Mouse (Mus musculus) kidney, embryonic 15.5 days (tissue): ENCODE measurements around the gene Dchs2. TPM values are rescaled to one million over a fixed set of nuclear protein-coding genes. Genes with fewer than 3 reads are reported as not detected.
A peak's percentile ranks its signal among the peaks of the same experiment; 100 is the strongest.
"Not testable (repeated sequence)": the region's sequence is repeated elsewhere in the genome, so short reads cannot be mapped to it uniquely, and the experiment has no call there.

Experiments used
- ATAC-seq: fragments of 200-750 bp; cut with Nextera tagmentation; replicated peaks from 2 replicates; pipeline ENCODE4 v1.8.0; 2017; ENCODE audit warnings: moderate TSS enrichment; ENCODE audit not compliant: low FRiP score
- H3K27ac ChIP-seq: fragments of 300-500 bp; sonication (generic); 2 replicates; pipeline ENCODE4 v1.5.1; 2015; ENCODE audit warnings: mild to moderate bottlenecking, inconsistent platforms
- H3K27me3 ChIP-seq: fragments of 300-500 bp; sonication (generic); 2 replicates; pipeline ENCODE4 v1.6.1; 2015; ENCODE audit warnings: inconsistent platforms
- H3K36me3 ChIP-seq: fragments of 300-500 bp; sonication (generic); 2 replicates; pipeline ENCODE4 v1.6.1; 2015; ENCODE audit warnings: inconsistent platforms
- H3K4me1 ChIP-seq: fragments of 300-500 bp; sonication (generic); 2 replicates; pipeline ENCODE4 v1.6.1; 2015; ENCODE audit warnings: inconsistent platforms
- H3K4me2 ChIP-seq: fragments of 300-500 bp; sonication (generic); 2 replicates; pipeline ENCODE4 v1.6.1; 2015; ENCODE audit warnings: moderate library complexity, mild to moderate bottlenecking, inconsistent platforms
- H3K4me3 ChIP-seq: fragments of 300-500 bp; sonication (generic); replicated peaks from 2 replicates; pipeline ENCODE4 v1.5.1; 2015; ENCODE audit warnings: mild to moderate bottlenecking, inconsistent platforms
- H3K9ac ChIP-seq: fragments of 300-500 bp; sonication (generic); 2 replicates; pipeline ENCODE4 v1.6.1; 2015; ENCODE audit warnings: mild to moderate bottlenecking, inconsistent platforms
- H3K9me3 ChIP-seq: fragments of 300-500 bp; sonication (generic); replicated peaks from 2 replicates; pipeline ENCODE4 v1.6.1; 2016; ENCODE audit warnings: inconsistent platforms
- WGBS: fragments of 180-500 bp; shearing (Covaris S2); methylation state at CpG from one replicate; pipeline ENCODE4 v1.1.7; 2015; ENCODE audit warnings: mixed read lengths; 5-methylcytosine and 5-hydroxymethylcytosine counted together
- polyA plus RNA-seq: library from polyadenylated mRNA; unstranded; fragments of >200 nt; fragmentation: Nextera tagmentation; extraction: Ambion mirVana; gene quantifications from 2 replicates; pipeline ENCODE4 v1.2.1, GENCODE M21; 2015

Gene Dchs2
- polyA plus RNA-seq, 1 experiment from 2014 or later: 0.21 TPM

- Histone ChIP-seq H3K27ac (no peak overlapping the region), H3K36me3 (no peaks in the 10 kb centered on the region), H3K4me2 (no peak overlapping the region), H3K9ac (no peak overlapping the region), H3K4me3 (no peak overlapping the region), H3K4me1 (peaks cover 7% of the 10 kb centered on the region; the same call in 1 of the 2 replicates), H3K27me3 (peaks cover 14% of the 10 kb centered on the region; the same call in 1 of the 2 replicates), H3K9me3 (no peaks in the 10 kb centered on the region)
- 71% methylated on average over 10 of the region's 10 CpGs for WGBS
- no peak for ATAC-seq
Measured at GRCm38 (mm10) chr3:83117592-83117991, 10.2 kb upstream of the Dchs2 start.

GRCm38 (mm10) chr3:83123945-83124344 lies 3.8 kb upstream of the Dchs2 start:
- not testable (repeated sequence) for H3K9me3 ChIP-seq, H3K27ac ChIP-seq, ATAC-seq, H3K4me3 ChIP-seq, H3K9ac ChIP-seq, H3K36me3 ChIP-seq, H3K4me2 ChIP-seq
- Histone ChIP-seq H3K27me3 (peaks cover 50% of the 10 kb centered on the region), H3K4me1 (peaks cover 24% of the 10 kb centered on the region)
- WGBS: 93% methylated on average over 9 of the region's 9 CpGs

- peaks cover 30% of the 10 kb centered on the region for H3K4me1 ChIP-seq
- H3K9ac ChIP-seq: peak overlapping the region; percentile 29; the same call in 1 of the 2 replicates
- H3K36me3 ChIP-seq: no peaks in the 10 kb centered on the region
- peaks cover 67% of the 10 kb centered on the region for H3K27me3 ChIP-seq
- H3K4me2 ChIP-seq: peak overlapping the region; percentile 97
- H3K9me3 ChIP-seq: no peaks in the 10 kb centered on the region
- WGBS: under 1% methylated on average over 36 of the region's 37 CpGs
- ATAC-seq: peak; percentile 63
- H3K4me3 ChIP-seq: peak overlapping the region; percentile 57
- H3K27ac ChIP-seq: no peak overlapping the region
Measured at GRCm38 (mm10) chr3:83127088-83127725, 541 bp upstream of the Dchs2 start.

- H3K4me2 ChIP-seq: peak overlapping the region; percentile 97
- H3K27me3 ChIP-seq: peaks cover 78% of the 10 kb centered on the region
- no peaks in the 10 kb centered on the region for H3K36me3 ChIP-seq
- under 1% methylated on average over 43 of the region's 43 CpGs for WGBS
- H3K4me3 ChIP-seq: peak overlapping the region; percentile 57
- no peak overlapping the region for H3K27ac ChIP-seq
- H3K4me1 ChIP-seq: peaks cover 30% of the 10 kb centered on the region
- no peaks in the 10 kb centered on the region for H3K9me3 ChIP-seq
- H3K9ac ChIP-seq: no peak overlapping the region
- peak; percentile 34 for ATAC-seq
Measured at GRCm38 (mm10) chr3:83128449-83128922, 738 bp downstream of the Dchs2 start.

GRCm38 (mm10) chr3:83129151-83129550 lies 1.4 kb downstream of the Dchs2 start:
- no peak overlapping the region for H3K27ac ChIP-seq
- peak overlapping the region; percentile 57 for H3K4me3 ChIP-seq
- no peaks in the 10 kb centered on the region for H3K36me3 ChIP-seq
- peaks cover 78% of the 10 kb centered on the region for H3K27me3 ChIP-seq
- H3K9ac ChIP-seq: no peak overlapping the region
- no peaks in the 10 kb centered on the region for H3K9me3 ChIP-seq
- peaks cover 30% of the 10 kb centered on the region for H3K4me1 ChIP-seq
- H3K4me2 ChIP-seq: peak overlapping the region; percentile 97
- 3% methylated on average over 22 of the region's 22 CpGs for WGBS
- no peak for ATAC-seq

- Histone ChIP-seq H3K27ac (no peak overlapping the region), H3K4me1 (no peaks in the 10 kb centered on the region), H3K9me3 (no peaks in the 10 kb centered on the region), H3K27me3 (peaks cover 11% of the 10 kb centered on the region; the same call in 1 of the 2 replicates), H3K4me2 (no peak overlapping the region; the same call in 1 of the 2 replicates), H3K4me3 (no peak overlapping the region), H3K9ac (no peak overlapping the region), H3K36me3 (no peaks in the 10 kb centered on the region)
- ATAC-seq: no peak
- WGBS: 53% methylated on average over 7 of the region's 7 CpGs
Measured at GRCm38 (mm10) chr3:83136413-83136812, 8.7 kb downstream of the Dchs2 start.

- 87% methylated on average over 2 of the region's 2 CpGs for WGBS
- Histone ChIP-seq H3K4me1 (no peaks in the 10 kb centered on the region), H3K27me3 (no peaks in the 10 kb centered on the region; the same call in 1 of the 2 replicates), H3K4me2 (no peak overlapping the region), H3K9me3 (no peaks in the 10 kb centered on the region), H3K27ac (no peak overlapping the region), H3K9ac (no peak overlapping the region), H3K36me3 (no peaks in the 10 kb centered on the region), H3K4me3 (no peak overlapping the region)
- no peak for ATAC-seq
Measured at GRCm38 (mm10) chr3:83138820-83139219, 11.1 kb downstream of the Dchs2 start.

GRCm38 (mm10) chr3:83145610-83146009 lies 17.9 kb downstream of the Dchs2 start:
- H3K27me3 ChIP-seq: no peaks in the 10 kb centered on the region
- ATAC-seq: no peak
- H3K9me3 ChIP-seq: no peaks in the 10 kb centered on the region
- no peak overlapping the region for H3K9ac ChIP-seq
- no peak overlapping the region for H3K27ac ChIP-seq
- no peak overlapping the region for H3K4me3 ChIP-seq
- WGBS: 45% methylated on average over 3 of the region's 3 CpGs
- no peak overlapping the region for H3K4me2 ChIP-seq
- H3K4me1 ChIP-seq: 0 out of 2 replicates have a peak, but pooled peaks cover 2% of the 10 kb centered on the region
- H3K36me3 ChIP-seq: no peaks in the 10 kb centered on the region

GRCm38 (mm10) chr3:83147273-83148054 lies 19.7 kb downstream of the Dchs2 start:
- Histone ChIP-seq H3K4me2 (no peak overlapping the region), H3K27ac (no peak overlapping the region), H3K9ac (no peak overlapping the region), H3K4me3 (no peak overlapping the region), H3K4me1 (0 out of 2 replicates have a peak, but pooled peaks cover 2% of the 10 kb centered on the region), H3K27me3 (no peaks in the 10 kb centered on the region), H3K9me3 (no peaks in the 10 kb centered on the region), H3K36me3 (no peaks in the 10 kb centered on the region)
- ATAC-seq: no peak
- WGBS: 82% methylated on average over 6 of the region's 6 CpGs

GRCm38 (mm10) chr3:83148055-83148447 lies 20.3 kb downstream of the Dchs2 start:
- H3K27me3 ChIP-seq: no peaks in the 10 kb centered on the region

GRCm38 (mm10) chr3:83148508-83148907 lies 20.8 kb downstream of the Dchs2 start:
- no peak for ATAC-seq
- H3K4me3 ChIP-seq: no peak overlapping the region
- H3K9me3 ChIP-seq: no peaks in the 10 kb centered on the region
- no peak overlapping the region for H3K9ac ChIP-seq
- no peak overlapping the region for H3K27ac ChIP-seq
- H3K4me2 ChIP-seq: no peak overlapping the region
- H3K36me3 ChIP-seq: no peaks in the 10 kb centered on the region
- no peaks in the 10 kb centered on the region for H3K27me3 ChIP-seq
- H3K4me1 ChIP-seq: 0 out of 2 replicates have a peak, but pooled peaks cover 2% of the 10 kb centered on the region
- WGBS: 66% methylated on average over 3 of the region's 3 CpGs

More at GRCm38 (mm10) chr3:83148055-83148447, 20.3 kb downstream of the Dchs2 start:
- no peaks in the 10 kb centered on the region for H3K36me3 ChIP-seq
- no peak overlapping the region for H3K4me2 ChIP-seq
- H3K9me3 ChIP-seq: no peaks in the 10 kb centered on the region
- 0 out of 2 replicates have a peak, but pooled peaks cover 2% of the 10 kb centered on the region for H3K4me1 ChIP-seq
- ATAC-seq: no peak
- H3K27ac ChIP-seq: no peak overlapping the region
- no peak overlapping the region for H3K4me3 ChIP-seq
- WGBS: 41% methylated on average over 4 of the region's 4 CpGs
- no peak overlapping the region for H3K9ac ChIP-seq

GRCm38 (mm10) chr3:83155600-83155999 lies 27.9 kb downstream of the Dchs2 start:
- Histone ChIP-seq H3K27ac (no peak overlapping the region), H3K9ac (no peak overlapping the region), H3K4me3 (no peak overlapping the region), H3K4me1 (peaks cover 9% of the 10 kb centered on the region), H3K4me2 (no peak overlapping the region), H3K36me3 (no peaks in the 10 kb centered on the region), H3K27me3 (no peaks in the 10 kb centered on the region), H3K9me3 (no peaks in the 10 kb centered on the region)
- no peak for ATAC-seq
- WGBS: 42% methylated on average over 4 of the region's 4 CpGs
